Mouse (Mus musculus) liver, postnatal 0 days (tissue): ENCODE measurements around the gene Nrgn. TPM values are rescaled to one million over a fixed set of nuclear protein-coding genes. Genes with fewer than 3 reads are reported as not detected.

Experiments used
- ATAC-seq: fragments of 200-750 bp; cut with Nextera tagmentation; 2 replicates; pipeline ENCODE4 v1.8.0; 2017; ENCODE audit warnings: mild to moderate bottlenecking, moderate library complexity
- DNase-seq: peaks from one replicate; pipeline ENCODE4 v3.0.0-alpha.2; 2016
- H3K27ac ChIP-seq: fragments of 300-500 bp; sonication (generic); 2 replicates; pipeline ENCODE4 v1.5.1; 2014; ENCODE audit warnings: antibody characterized with exemption, moderate library complexity, mild to moderate bottlenecking, low read depth
- H3K27me3 ChIP-seq: fragments of 300-500 bp; sonication (generic); 2 replicates; pipeline ENCODE4 v1.6.1; 2014; ENCODE audit warnings: low read length, control low read depth, mixed read lengths; ENCODE audit not compliant: insufficient read depth
- H3K36me3 ChIP-seq: fragments of 300-500 bp; sonication (generic); replicated peaks from 2 replicates; pipeline ENCODE4 v1.6.1; 2014; ENCODE audit warnings: mild to moderate bottlenecking, control low read depth, low read length, moderate library complexity, mixed read lengths; ENCODE audit not compliant: insufficient read depth
- H3K4me1 ChIP-seq: fragments of 300-500 bp; sonication (generic); 2 replicates; pipeline ENCODE4 v1.6.1; 2014; ENCODE audit warnings: antibody characterized with exemption, mild to moderate bottlenecking, control low read depth; ENCODE audit not compliant: insufficient read depth
- H3K4me2 ChIP-seq: fragments of 300-500 bp; sonication (generic); 2 replicates; pipeline ENCODE4 v1.6.1; 2014; ENCODE audit warnings: low read depth, mild to moderate bottlenecking, low read length, moderate library complexity, mixed read lengths
- H3K4me3 ChIP-seq: fragments of 300-500 bp; sonication (generic); 2 replicates; pipeline ENCODE4 v1.5.1; 2014; ENCODE audit warnings: low read depth, low read length
- H3K9ac ChIP-seq: fragments of 300-500 bp; sonication (generic); replicated peaks from 2 replicates; pipeline ENCODE4 v1.6.1; 2014; ENCODE audit warnings: mild to moderate bottlenecking, moderate library complexity
- H3K9me3 ChIP-seq: fragments of 300-500 bp; sonication (generic); 2 replicates; pipeline ENCODE4 v1.6.1; 2016; ENCODE audit warnings: mild to moderate bottlenecking, control low read depth, low read length, mixed read lengths
- CTCF ChIP-seq: sonication (generic); IDR thresholded peaks from 2 replicates; pipeline ENCODE4 v1.5.1; 2016; ENCODE audit warnings: antibody characterized with exemption, low read depth
- EP300 ChIP-seq: IDR thresholded peaks from 2 replicates; pipeline ENCODE4 v1.6.1; 2016; ENCODE audit warnings: antibody characterized with exemption, low read depth, mild to moderate bottlenecking
- WGBS: fragments of 180-500 bp; shearing (Covaris S2); extraction: QIAGEN DNeasy Blood & Tissue Kit; methylation state at CpG from one replicate; pipeline ENCODE4 v1.1.7; 2014; ENCODE audit not compliant: insufficient replicate concordance; 5-methylcytosine and 5-hydroxymethylcytosine counted together
- polyA plus RNA-seq: library from polyadenylated mRNA; unstranded; fragments of >200 nt; fragmentation: Nextera tagmentation; extraction: Ambion mirVana; gene quantifications from 2 replicates; pipeline ENCODE4 v1.2.1, GENCODE M21; 2015

Gene Nrgn
- polyA plus RNA-seq, 1 experiment from 2014 or later = 9.3 TPM

DNA sequence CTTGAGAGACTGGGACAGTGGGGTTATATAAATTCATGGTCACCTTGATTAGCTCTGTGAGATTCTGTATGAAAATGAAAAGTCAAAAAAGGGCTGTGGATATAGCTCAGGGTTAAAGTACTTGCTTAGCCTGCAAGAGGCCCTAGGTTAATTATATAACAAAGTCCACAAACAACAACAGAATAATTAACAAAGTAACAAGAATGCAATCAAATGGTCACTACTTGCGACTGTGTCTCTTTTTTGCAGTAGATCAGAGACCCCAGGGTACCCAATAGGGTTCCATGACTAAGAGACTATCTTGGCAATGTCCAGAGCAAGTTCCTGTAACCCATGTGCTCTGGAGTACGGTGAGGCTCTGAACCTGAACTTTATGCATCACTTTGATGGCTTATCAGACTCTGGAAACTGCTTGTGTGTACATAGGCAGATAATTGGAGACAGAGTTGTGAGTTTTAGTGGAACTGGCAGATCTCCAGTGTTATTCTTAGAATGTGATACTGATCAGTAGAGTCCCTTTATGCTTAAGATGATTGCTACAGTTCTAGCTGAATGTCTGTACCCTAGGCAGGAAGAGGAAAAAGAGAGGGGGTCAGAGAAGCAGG, 16.6 kb upstream of the Nrgn start:
- 46% methylated on average over 2 of the region's 2 CpGs for WGBS
- DNase-seq = no peak
- no peak overlapping the region for H3K9ac ChIP-seq
- H3K27ac ChIP-seq = no peak overlapping the region
- TF ChIP-seq EP300 = peak; percentile 15; the same call in 1 of the 2 replicates
- TF ChIP-seq CTCF = no peak
- no peak overlapping the region for H3K4me2 ChIP-seq
- no peak overlapping the region for H3K4me3 ChIP-seq
- peaks cover 31% of the 10 kb centered on the region for H3K4me1 ChIP-seq
- no peaks in the 10 kb centered on the region for H3K27me3 ChIP-seq
- no peaks in the 10 kb centered on the region for H3K9me3 ChIP-seq
- ATAC-seq = no peak
- H3K36me3 ChIP-seq = no peaks in the 10 kb centered on the region

DNA sequence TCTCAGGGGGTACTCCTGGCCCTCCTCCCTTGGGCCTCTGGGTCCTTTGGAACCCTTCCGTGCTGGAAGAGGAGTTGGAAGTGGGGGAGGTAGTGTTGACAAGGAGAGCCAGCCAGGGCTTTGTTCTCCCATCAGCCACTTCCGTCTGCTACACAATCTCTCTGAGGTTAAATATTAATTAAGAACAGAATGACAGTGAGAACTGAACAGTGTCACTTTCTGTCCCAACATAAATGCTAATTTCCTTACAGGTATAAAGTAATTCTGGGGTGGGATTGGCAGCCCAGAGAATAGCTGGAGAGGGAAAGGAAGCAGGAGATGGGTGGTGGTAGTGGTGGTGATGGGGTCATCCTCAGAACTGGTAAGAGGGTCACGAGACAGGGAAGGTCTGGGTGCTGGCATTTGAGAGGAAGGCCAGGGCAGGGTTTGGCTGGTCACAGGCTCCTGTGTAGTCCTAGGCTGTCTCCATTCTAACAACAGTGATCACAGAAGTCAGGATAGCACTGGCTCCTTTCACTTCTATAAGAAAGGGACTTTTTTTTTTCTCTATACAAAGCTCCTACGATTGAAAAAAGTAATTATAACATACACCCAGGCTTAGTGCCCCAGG, 16.0 kb upstream of the Nrgn start:
- H3K4me2 ChIP-seq = peak overlapping the region; percentile 61
- 36% methylated on average over 4 of the region's 4 CpGs for WGBS
- ATAC-seq = peak; percentile 13; the same call in 1 of the 2 replicates

DNA sequence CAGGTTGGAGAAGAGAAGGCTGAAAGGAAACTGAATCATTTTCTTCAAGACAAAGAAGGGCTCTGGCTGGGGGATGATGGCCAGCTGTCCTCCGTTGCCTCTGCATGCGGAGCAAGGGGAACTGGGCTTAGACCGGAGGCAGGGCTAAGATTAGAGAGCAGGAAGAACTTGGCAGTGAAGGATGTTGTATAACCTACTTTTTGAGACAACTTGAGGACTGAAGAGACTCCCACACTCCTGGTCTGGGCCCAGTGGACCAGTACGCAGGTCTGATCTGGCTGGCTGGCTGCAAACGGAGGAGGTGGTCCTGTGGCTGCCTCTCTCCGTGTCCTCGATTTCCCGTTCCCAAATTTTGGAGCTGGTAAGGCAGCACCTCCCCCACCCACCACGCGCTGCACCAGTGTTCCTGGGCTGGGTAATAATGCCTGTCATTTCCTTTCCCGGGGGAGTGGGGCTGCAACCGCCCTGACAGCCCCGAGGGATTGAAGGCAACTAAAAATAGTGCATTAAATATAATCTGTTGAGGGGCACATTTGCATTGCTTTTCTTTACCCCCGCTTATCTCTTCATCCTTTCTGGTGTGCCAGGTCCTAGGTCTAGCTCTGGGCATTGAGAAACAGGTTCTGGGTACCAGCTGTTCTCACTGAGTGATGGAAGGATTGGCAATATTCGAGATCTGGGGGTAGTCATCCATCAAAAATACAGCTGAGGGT, 15.3 kb upstream of the Nrgn start:
- Histone ChIP-seq H3K9me3 (no peaks in the 10 kb centered on the region), H3K27ac (no peak overlapping the region), H3K27me3 (no peaks in the 10 kb centered on the region), H3K36me3 (no peaks in the 10 kb centered on the region), H3K4me1 (peaks cover 34% of the 10 kb centered on the region), H3K4me2 (peak overlapping the region; percentile 61), H3K4me3 (no peak overlapping the region), H3K9ac (no peak overlapping the region)
- ATAC-seq = peak; percentile 60
- WGBS = 23% methylated on average over 15 of the region's 15 CpGs
- DNase-seq = peak; percentile 45
- TF ChIP-seq CTCF (no peak), EP300 (no peak)

More for the DNA sequence above, 16.0 kb upstream of the Nrgn start:
- Histone ChIP-seq H3K9ac (no peak overlapping the region), H3K9me3 (no peaks in the 10 kb centered on the region), H3K4me1 (peaks cover 34% of the 10 kb centered on the region), H3K4me3 (no peak overlapping the region), H3K27ac (no peak overlapping the region), H3K27me3 (no peaks in the 10 kb centered on the region), H3K36me3 (no peaks in the 10 kb centered on the region)
- TF ChIP-seq EP300 = no peak
- no peak for TF ChIP-seq CTCF
- no peak for DNase-seq

DNA sequence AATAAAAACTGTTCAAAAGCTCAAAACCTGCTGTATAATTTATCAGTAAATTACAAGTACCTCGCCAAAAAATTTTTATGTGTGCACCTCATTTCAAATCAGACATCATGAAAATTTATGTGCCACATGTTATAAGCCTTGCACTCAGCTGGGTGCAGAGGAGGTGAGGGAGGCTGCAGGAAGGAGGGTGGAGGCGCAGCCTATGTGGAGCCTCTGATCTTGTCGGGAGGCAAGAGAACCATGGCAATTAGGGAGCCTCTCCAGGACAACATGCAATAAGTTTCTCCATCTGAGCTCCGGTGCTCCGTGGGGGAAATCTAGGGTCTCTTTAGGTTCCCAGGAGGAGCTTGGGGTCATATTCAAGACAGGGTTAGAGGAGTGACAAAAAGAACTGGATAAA, 14.8 kb upstream of the Nrgn start:
- peaks cover 34% of the 10 kb centered on the region for H3K4me1 ChIP-seq
- ATAC-seq (peak; percentile 56; the same call in 1 of the 2 replicates), DNase-seq (no peak)
- no peak overlapping the region for H3K9ac ChIP-seq
- WGBS = 34% methylated on average over 5 of the region's 5 CpGs
- H3K4me3 ChIP-seq = no peak overlapping the region
- TF ChIP-seq CTCF (no peak), EP300 (no peak)
- peak overlapping the region; percentile 61 for H3K4me2 ChIP-seq
- H3K27me3 ChIP-seq = no peaks in the 10 kb centered on the region
- no peaks in the 10 kb centered on the region for H3K9me3 ChIP-seq
- H3K36me3 ChIP-seq = no peaks in the 10 kb centered on the region
- no peak overlapping the region for H3K27ac ChIP-seq

DNA sequence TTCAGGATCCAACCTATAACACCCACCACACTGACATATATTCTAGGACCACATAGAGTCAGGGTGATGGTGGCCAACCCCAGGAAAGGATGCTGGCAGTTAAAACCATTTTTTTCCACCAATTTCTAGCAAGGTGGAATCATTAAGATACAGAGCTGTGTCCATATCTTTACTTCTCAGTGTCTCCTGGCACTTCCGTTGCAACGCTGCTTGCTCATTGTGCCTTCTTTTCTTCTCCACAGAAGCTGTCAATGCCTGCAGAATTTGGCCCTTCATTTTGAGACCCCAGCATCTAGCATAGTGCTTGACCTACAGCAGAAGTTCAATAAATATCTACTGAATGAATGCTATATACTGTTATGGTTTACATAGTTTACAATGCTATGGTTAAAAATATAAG, 14.3 kb upstream of the Nrgn start:
- H3K4me3 ChIP-seq = no peak overlapping the region
- TF ChIP-seq CTCF = no peak
- TF ChIP-seq EP300 = peak; percentile 84
- no peak overlapping the region for H3K4me2 ChIP-seq
- no peaks in the 10 kb centered on the region for H3K9me3 ChIP-seq
- no peak overlapping the region for H3K27ac ChIP-seq
- no peaks in the 10 kb centered on the region for H3K27me3 ChIP-seq
- 47% methylated on average over 2 of the region's 2 CpGs for WGBS
- ATAC-seq (0 out of 2 replicates have a peak, but pooled peaks have one; percentile 14), DNase-seq (no peak)
- no peak overlapping the region for H3K9ac ChIP-seq
- peaks cover 29% of the 10 kb centered on the region for H3K4me1 ChIP-seq
- no peaks in the 10 kb centered on the region for H3K36me3 ChIP-seq

DNA sequence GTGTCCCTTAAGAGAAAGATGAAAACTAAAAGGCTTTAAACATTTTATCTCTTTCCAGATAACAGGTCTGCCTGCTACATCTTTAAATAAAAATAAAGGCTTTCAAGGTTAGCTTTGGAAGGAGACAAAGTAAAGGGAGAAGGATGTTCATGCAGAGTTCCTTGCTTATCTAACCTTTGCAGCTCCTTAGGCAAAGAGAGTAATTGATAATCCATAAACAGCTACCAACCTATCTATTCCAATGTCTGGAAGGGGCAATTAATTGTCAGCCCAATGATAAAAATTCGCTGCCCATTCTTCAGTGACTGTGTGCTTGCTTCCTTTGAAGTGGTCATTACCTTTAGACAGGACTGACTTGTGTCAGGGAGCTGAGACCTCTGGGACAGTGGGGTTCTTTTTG, 11.1 kb upstream of the Nrgn start:
- Histone ChIP-seq H3K27ac (no peak overlapping the region), H3K9me3 (no peaks in the 10 kb centered on the region), H3K4me3 (no peak overlapping the region), H3K36me3 (no peaks in the 10 kb centered on the region), H3K4me1 (peaks cover 16% of the 10 kb centered on the region), H3K27me3 (no peaks in the 10 kb centered on the region), H3K4me2 (no peak overlapping the region), H3K9ac (no peak overlapping the region)
- no peak for ATAC-seq
- peak; percentile 77 for TF ChIP-seq EP300
- no peak for TF ChIP-seq CTCF
- 41% methylated on average over 1 of the region's 1 CpGs for WGBS
- no peak for DNase-seq
